Mouse (Mus musculus) ovary, postnatal 36 days (tissue): ENCODE results near the gene Psmd3.
"Not testable (repeated sequence)": the region's sequence is repeated elsewhere in the genome, so short reads cannot be mapped to it uniquely, and the experiment has no call there.

Experiments used
- DNase-seq: peaks from one replicate; pipeline ENCODE4 v3.0.0; 2022; ENCODE audit warnings: low spot score, mixed read lengths

Psmd3 gene

DNA sequence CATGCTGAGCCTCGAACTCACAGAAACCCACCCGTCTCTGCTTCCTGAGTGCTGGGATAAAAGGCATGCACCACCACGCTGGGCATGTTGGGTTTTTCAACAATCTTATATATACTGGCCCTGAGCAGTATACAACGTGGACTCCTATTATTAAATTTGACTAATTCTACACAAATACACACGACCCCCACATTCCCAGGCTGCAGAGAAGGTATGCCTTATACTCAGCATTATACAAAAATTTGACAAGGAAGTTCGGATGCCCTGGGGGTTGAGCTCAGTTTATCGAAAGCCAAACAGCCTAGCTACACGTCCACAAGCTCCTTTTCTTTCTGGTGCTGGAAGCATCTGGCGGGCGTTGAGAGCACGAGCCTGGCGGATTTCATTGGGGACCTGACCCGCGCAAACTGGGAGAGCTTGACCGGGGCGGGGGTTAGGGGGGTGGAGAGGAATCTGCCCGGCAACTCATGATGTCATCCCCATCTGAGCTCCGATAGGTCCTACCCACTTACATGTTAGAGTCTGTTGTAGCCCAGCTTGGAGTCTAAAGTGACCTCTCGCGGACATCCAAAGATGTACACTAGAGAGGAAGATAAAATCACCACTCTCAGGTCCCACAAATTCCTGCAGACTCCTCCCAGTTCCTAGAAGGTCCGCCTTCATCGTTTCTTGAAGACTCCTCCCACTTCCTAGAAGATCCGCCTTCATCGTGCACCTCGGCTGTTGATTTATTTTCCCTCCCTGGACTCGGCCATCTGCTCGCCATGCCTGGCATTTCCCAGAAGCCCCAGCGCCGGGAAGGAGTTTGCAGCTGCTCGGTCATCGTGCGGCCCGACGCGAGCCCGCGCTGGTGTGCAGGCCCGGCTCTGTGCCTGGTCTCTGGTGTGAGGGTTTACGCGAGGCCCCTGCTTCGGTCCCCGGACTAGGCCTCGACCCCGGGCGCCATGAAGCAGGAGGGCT is at the start of gene Psmd3:
Gene Psmd3, plus strand, starts transcription at position 769 of the 960 bp plus-strand sequence.
- peak; percentile 97 for DNase-seq

DNA sequence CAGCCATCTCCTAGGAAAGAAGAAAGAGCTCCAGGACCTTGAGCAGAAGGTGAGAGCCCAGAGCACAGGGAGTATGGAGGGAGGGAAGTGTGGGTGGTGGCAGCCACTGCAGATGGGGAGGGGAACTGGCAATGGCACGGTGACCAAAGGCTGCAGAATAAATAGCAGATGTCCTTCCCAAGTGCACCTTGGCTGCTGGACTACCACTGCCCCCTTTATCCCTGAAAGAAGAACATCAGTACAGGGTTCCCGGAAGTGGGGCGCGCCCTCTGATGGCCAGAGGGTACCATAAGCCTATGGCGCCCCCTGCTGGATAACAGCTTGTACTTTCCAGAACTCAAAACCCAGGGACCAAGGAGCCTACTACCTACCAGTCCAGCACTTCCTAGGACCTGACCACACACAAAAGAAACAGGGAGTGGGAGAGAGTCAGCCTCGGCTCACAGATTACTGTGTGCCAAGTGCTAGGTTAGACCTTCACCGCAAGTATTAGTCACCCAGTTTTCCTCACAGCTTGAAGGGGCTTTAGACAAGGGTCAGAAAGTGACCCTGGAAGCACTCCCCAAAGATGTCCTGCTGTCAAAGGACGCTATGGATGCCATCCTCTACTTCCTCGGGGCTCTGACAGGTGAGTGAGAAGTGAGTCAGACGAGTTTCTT is 46.9 kb upstream of the Psmd3 start:
- peak; percentile 24 for DNase-seq

DNA sequence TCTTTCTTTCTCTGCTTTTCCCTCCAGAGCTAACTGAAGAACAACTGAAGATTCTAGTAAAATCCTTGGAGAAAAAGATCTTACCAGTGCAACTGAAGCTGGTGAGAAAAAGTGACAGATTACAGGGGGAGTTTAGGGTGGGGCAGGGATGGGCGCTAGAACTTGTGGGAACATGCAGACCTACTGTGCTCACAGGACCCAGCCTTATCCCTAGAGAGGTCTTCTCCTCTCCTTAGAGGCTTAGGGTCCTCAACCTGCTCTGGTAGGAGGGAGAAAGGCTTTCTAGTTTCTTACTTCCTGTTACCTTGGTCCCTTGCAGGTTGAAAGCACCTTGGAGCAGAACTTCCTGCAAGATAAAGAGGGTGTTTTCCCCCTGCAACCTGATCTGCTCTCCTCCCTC is 44.9 kb upstream of the Psmd3 start:
- DNase-seq, result no peak

DNA sequence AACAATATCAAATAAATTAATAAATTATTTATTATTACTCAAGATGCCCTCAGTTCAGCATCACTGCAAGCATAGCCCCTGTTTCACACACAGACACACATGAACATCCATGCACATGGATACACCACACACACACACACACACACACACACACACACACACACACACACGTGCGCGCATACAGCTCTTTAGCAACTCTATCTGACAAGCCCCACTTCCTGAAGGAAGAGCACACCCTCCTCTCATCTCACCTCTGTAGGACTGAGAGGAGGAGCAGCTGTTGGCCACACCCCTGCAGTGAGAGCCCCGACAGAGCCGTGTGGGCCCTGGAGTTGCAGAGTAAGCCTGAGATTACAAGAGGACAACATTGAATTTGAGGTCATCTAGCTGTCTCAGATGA is 42.3 kb upstream of the Psmd3 start:
- no peak for DNase-seq

DNA sequence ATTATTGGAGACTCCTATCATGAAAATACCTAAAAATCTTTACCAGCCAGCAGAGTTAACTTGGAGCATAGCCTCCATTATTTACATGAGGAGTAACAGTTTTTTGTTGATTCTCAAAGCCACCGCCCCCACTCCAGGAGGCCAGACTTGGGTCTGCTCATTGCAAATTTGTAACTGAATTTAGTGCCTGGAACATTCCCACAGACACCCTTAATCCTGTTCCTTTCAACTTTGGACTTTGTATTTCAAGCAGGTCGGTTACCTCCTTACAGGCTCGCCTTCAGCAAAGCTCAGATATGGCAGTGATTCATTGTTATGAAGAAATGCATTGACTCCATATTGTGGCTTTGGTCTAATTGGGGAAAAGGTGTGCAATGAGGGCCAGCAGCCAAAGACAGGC is 37.6 kb upstream of the Psmd3 start:
- DNase-seq, result no peak

DNA sequence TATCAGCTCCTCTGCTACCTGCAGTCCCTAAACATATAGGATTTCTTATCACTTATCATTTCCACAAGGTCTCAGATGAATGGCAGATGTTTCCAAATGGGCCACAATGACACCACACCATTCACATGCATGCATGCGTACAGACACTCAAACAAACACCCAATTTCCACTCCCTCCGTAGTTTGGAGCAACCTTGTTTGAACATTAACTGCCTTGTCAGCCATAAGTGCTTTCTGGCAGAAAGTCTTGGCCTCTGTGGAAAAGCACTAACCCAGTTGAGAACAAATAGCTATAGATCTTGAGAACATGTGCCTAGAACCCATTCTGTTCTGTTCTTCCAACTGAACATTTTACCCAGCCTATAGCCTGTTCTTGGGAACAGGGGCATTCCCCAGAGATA is 36.4 kb upstream of the Psmd3 start:
- no peak for DNase-seq

DNA sequence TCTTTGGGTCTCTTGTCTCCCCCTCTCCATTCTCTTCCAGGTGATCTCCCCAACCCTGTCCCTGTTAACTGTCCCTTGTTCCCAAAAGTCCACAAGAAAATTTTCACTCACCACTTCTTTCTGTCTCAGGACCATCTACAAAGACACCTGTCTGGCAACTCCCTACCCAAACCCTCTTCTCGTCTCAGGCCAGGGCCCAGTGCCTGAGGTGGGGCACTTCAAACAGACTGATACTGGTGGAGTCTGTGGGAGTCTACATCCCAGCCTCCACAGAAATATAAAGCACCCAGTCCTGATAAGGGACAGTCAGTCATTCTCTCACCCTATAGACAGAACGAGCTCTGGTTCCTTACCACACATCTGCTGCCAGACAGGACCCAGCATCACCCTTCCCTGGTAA is 35.9 kb upstream of the Psmd3 start, which contains the start of gene Gsdma2:
Gene Gsdma2, plus strand, starts transcription at position 301 of the 400 bp plus-strand sequence.
- DNase-seq, result no peak

DNA sequence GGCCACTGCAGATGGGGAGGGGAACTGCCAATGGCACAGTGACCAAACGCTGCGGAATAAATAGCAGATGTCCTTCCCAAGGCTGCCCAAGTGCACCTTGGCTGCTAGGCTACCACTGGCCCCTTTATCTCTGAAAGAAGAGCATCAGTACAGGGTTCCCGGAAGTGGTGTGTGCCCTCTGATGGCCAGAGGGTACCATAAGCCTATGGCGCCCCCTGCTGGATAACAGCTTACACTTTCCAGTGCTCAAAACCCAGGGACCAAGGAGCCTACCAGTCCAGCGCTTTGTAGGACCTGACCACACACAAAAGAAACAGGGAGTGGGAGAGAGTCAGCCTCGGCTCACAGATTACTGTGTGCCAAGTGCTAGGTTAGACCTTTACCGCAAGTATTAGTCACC is 27.3 kb upstream of the Psmd3 start:
- DNase-seq, result peak; percentile 51

DNA sequence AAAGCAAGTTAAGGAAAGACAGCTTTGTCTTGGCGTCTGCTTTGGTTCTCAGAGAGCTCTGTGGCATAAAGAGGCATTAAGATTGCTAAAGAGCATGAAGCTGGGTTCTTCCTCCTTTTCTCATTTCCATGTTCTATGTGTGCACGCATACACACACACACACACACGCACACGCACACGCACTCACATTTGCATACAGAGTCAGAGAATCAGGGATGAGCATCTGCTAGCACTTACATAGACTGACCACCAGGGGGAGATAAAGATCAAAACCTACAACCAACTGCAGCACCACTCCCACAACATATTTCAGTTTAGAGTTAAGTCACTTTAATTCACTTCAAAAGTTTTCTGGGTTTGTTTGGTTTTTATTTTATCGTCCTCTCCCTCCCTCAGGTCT is 21.8 kb upstream of the Psmd3 start:
- DNase-seq, result no peak

DNA sequence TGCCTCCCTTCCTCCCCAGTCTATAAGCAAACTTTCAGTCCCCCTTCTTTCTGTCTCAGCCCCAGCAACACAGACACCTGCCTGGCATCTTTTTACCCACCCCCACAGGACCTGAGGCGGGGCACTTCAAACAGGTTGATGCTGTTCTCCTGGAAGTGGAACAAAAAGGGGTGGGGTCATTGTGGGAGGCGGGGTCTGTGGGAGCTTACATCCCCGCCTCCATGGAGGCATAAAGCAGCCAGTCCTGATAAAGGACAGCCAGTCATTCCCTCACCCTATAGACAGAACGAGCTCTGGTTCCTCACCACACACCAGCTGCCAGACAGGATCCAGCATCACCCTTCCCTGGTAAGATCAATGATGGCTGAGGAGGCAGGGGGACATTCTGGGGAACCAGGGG is 18.3 kb upstream of the Psmd3 start, which contains the start of gene Gsdma:
Gene Gsdma, plus strand, starts transcription at position 261 of the 400 bp plus-strand sequence.
- no peak for DNase-seq

DNA sequence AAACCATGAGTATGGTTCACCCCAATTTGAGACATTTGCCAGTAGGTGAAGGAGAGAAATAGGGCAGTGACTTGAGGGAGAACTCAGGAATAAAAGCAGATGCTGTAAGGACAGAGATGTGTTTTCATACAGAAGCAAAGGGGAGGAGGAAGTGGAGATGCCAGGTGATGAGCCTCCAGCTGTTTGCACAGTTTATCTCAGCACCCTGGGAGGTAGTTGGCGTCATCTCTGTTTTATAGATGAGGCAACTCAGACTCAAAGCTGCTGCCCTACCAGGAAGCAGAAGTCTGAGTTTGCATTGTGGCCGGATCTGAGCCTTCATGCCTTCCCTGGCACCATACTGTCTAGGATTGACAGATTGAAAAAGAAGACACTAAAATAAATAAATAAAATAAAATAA is 13.4 kb upstream of the Psmd3 start:
- DNase-seq, result no peak

DNA sequence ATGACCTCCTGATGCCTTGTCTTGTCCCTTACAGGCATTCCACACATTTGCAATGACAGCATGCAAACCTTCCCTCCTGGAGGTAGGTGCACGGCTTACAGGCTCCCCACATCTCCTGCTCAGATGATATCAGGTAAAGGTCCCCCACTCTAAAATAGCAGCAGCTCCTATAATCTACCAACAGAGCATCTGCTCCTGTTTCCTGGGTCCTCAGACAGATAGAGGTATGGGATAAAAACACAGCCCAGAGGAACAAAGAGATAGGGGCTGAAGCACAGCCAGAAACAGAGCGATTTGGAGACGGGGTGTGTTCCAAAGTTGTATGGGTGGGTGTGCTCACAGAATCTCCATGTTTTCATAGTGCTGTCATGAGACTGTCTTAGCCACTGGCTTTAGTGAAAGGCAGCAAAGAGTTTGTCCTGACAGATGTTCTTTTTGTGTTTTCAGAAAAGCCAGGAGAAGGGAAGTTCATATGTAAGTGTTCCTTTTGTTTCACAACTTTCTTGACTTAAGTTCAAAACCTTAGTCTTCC is 11.0 kb upstream of the Psmd3 start:
- no peak for DNase-seq

DNA sequence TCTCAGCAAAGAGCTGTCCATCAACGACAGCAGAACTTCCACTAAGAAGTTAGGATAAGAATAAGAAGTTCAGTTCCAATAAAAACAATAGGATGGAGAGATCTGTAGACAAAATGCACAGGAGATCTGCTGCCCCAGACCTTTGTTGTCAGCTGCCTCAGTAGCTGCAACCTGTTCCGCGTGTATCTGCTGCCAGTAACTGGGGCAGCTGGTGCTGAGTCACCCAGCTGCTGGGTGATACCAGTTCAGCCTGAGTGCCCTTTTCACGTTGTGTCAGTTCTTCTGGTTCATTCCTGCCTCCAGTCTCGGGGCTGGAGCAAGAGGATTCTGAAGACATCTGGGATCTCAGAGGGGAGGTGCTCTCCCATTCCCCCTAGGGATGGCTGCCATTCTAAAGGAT is 10.5 kb upstream of the Psmd3 start:
- no peak for DNase-seq

DNA sequence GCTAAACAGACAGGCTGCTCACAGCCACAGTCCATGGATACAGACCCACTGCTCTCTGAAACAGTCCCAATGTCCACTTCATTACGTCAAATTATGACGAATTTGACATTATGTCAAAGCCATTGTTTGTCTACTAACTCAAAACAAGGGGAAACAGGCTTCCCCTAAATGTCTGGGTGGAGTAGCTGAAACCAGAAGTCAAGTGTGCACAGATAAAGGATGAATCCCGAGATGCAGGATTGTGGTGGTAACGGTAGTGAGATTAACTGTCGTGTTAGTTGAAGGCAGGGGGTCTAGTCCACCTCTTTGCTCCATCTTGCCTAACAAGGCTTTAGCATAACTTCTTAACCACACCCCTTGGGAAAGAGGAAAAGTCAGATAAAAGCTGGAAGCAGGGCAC is 9.9 kb upstream of the Psmd3 start:
- DNase-seq, result no peak

DNA sequence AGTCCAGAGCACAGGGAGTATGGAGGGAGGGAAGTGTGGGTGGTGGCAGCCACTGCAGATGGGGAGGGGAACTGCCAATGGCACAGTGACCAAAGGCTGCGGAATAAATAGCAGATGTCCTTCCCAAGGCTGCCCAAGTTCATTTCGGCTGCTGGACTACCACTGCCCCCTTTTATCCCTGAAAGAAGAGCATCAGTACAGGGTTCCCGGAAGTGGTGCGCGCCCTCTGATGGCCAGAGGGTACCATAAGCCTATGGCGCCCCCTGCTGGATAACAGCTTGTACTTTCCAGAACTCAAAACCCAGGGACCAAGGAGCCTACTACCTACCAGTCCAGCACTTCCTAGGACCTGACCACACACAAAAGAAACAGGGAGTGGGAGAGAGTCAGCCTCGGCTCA is 9.2 kb upstream of the Psmd3 start:
- peak; percentile 67 for DNase-seq

DNA sequence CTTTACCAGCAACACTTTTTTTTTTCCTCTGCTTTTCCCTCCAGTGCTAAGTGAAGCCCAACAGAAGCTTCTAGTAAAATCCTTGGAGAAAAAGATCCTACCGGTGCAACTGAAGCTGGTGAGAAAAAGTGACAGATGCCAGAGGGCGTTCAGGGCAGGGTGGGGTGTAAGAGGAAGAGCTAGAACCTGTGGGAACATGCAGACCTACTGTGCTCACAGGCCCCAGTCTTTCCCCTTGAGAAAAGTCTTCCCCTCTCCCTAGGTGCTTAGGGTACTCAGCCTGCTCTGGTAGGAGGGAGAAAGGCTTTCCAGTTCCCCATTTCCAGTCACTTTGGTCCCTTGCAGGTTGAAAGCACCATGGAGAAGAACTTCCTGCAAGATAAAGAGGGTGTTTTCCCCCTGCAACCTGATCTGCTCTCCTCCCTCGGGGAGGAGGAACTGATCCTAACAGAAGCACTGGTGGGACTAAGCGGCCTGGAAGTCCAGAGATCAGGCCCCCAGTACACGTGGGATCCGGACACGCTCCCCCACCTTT is 6.5 kb upstream of the Psmd3 start:
- DNase-seq, result no peak

DNA sequence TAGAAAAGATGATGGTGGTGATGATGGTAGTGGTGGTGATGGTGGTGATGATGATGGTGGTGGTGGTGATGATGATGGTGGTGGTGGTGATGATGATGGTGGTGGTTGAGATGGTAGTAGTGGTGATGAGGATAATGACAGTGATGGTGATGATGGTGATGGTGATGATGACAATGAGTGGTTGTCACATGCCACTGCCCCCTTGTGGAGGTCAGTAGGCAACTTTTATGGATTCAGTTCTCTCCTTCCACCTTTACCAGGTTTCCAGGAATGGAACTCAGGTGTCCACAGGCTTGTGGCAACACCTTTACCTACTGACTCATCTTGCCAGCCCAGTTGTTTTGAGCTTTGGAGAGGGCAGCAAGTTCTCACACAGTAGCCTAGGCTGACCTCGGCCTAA is 2.3 kb upstream of the Psmd3 start:
- DNase-seq, result no peak

DNA sequence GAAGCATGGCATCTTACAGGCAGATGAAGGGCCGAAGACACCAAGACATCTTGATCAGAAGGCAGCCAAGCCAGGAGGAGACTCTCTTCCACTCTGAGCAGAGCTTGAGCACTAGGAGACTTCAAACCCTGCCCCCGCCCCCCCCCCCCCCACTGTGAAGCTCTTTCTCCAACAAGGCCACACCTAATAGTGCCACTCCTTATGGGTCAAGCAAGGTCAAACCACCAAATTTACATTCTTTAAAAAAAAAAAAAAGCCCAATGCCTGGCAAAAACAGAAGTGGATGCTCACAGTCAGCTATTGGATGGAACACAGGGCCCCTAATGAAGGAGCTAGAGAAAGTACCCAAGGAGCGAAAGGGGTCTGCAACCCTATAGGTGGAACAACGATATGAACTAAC is 1.8 kb upstream of the Psmd3 start:
- DNase-seq, result not testable (repeated sequence)

DNA sequence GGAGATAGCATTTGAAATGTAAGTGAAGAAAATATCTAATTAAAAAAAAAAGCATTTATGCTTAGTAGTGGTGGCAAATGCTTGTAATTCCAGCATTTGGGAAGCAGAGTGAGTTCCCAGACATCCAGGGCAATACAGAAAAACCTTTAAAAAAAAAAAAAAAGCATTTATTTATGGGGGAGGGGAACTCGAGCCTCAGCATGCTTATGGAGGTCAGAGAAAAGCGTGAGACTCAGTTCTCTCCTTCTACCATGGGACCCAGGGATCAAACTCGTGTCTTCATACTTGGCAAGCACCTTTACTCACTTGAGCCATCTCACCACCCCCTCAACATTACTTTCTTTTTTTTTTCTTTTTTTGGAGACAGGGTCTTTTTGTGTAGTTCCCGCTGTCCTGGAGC is 1.2 kb upstream of the Psmd3 start:
- DNase-seq, result no peak

DNA sequence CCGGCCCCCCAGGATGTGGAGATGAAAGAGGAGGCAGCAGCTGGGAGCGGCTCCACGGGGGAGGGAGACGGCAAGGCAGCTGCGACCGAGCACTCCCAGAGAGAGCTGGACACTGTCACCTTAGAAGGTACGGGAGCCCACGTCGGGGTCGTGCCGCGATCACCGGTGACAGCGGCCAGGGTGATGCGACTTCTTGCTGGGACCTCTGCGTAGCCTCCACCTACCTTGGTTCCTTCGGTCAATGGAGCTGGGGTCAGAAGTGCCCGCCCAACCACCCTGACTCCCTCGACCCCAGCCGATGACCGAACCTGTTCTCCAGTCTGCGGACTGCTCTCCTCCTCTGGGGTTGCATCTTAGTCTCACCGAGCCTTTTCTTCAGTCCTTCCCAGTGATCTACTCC is 457 bp downstream of the Psmd3 start:
- no peak for DNase-seq

DNA sequence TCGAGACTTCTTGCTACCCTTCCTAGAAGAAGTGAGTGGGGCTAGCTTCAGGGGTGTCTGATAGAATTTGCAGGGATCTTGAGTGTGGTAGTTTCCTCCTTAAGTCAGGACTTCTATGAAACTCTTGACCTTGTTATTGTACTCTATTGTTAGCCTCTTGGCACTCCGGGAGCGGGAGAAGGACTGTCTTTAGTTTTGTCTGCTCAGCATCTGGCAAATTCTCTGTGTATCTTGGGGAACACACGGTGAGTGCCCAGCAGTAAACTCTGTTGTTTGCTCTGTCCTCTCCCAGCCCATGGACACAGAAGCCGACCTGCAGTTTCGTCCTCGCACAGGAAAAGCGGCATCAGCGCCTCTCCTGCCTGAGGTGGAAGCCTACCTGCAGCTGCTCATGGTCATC is 3.3 kb downstream of the Psmd3 start:
- DNase-seq, result no peak

DNA sequence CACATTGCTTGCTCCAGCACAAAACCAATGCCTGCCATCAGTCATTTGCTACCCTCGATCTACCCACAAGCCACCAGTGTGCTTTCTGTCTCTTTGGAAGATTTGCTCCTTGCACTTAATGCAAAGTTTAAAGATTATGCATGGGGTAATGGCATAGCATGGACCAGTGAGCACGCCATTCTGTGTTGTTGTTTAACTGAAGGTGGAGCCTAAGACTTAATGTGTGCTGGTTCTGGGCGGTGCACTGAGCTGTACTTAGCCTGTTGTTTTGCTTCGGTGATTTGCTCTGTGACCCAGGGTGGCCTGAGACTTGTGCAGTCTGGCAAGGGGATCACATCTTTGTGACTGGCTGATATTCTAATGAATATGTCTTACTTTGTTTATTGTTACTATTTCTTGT is 4.6 kb downstream of the Psmd3 start:
- no peak for DNase-seq

DNA sequence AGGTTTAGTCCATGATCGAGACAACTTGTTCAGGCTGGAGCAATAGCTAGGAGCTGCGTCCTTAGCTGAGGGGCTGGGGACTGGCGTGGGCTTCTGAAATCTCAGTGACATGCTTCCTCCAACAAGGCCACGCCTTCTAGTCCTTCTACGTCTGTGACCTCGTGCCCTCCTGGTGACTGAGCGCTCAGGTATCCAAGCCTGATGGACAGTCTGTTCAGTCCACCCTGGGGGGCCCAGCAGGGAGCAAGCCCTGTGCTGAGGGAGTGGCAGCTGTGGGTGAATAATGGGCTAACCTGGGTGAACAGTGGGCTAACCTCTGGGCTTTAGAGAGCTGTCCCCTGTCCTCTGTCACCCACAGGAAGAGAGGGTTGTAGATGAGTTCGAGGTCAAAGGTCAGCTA is 5.7 kb downstream of the Psmd3 start:
- DNase-seq, result no peak
